Comparison of ENCODE assay signal across 8 mouse cellular contexts in the genomic region with DNA sequence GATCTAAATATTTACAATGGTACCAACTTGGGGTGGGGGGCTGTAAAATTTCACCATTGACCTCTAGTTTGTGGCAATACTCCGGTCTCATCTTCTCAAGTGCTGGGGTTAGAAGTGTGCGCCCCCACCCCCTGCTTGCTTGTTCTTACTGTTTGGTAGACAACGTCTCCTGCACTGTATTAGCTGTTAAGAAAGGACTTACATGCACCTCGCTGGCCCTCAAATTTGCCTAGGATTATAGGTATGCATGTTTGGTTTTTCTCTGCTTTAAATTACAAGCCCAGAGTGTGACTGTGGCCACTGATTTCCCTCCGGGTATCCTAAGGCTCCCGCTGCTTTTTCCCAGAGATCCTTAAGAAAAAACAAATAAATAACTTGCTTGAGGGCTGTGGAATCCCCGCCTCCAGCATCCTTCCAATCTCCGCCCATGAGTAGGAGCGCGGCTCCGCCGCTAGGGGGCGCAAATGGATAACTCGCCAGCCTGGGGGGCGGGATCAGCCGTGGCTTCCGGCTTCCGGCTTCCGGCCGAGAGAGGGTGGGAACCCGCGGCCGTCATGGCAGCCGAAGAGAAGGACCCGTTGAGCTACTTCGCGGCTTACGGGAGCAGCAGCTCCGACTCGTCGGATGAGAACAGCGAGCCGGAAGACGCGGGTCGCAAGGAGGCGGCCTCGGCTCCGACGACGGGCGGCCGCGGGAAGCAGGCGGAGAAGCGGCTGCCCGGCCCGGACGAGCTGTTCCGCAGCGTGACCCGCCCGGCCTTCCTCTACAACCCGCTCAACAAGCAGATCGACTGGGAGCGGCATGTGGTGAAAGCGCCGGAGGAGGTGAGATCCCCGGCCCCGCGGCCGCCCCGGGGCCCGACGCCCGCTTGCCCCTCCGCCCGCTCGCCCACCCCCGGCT. TPM values are rescaled to one million over a fixed set of nuclear protein-coding genes. Genes with fewer than 3 reads are reported as not detected.
DNase-seq lines count a peak whose midpoint lies in the region; ATAC-seq lines count a peak whose summit lies in the region.

A gene (plus strand): TSS at position 510 of the 900 bp plus-strand sequence.

- peak; percentile 90 for ATAC-seq in intestine, embryonic 14.5 days (replicated peaks; ENCODE audit: low FRiP score, low TSS enrichment, low read depth)
- ATAC-seq in megakaryocyte progenitor cell, adult 5-6 weeks (replicated peaks; ENCODE audit: poor library complexity): peak; percentile 80

- peak; percentile 92 to 96 for DNase-seq in adrenal gland, adult 18-20 months (ENCODE audit: low spot score in 2 of 2)
- DNase-seq in embryo, embryonic 10.5 days (ENCODE audit: low spot score): peak; percentile 95
- DNase-seq in gastrocnemius, postnatal 14 days: peak; percentile 92
- peak; percentile 99 for DNase-seq in intestine, embryonic 14.5 days (ENCODE audit: low spot score)
- DNase-seq in left cerebral cortex, postnatal 10 days (ENCODE audit: extremely low spot score in 1 of 2, low spot score in 2 of 2): peak; percentile 83 to 93
- DNase-seq in right cerebral cortex, postnatal 10 days (ENCODE audit: low spot score in 2 of 2): peak; percentile 92 to 94
- DNase-seq in urinary bladder, postnatal 14 days (ENCODE audit: low spot score): peak; percentile 92

- peak within 1 kb of the TSS; percentile 89 for H3K9ac ChIP-seq in intestine, embryonic 14.5 days (ENCODE audit: low read length)

- intact Hi-C loops in gastrocnemius, postnatal 14 days (cut with DNase I; ENCODE audit: low total_unique reads): no loop called here
- intact Hi-C loops in left cerebral cortex, postnatal 10 days (cut with DNase I): no loop called here

- no peaks in the 10 kb centered on the region for H3K9me3 ChIP-seq in intestine, embryonic 14.5 days (ENCODE audit: control insufficient read depth, low read length)

- peak within 1 kb of the TSS; percentile 62; the same call in 1 of the 2 replicates for H3K27ac ChIP-seq in intestine, embryonic 14.5 days (ENCODE audit: low read depth)

- H3K4me1 ChIP-seq in intestine, embryonic 14.5 days (replicated peaks; ENCODE audit: control insufficient read depth, insufficient read depth, low read length): peaks cover 16% of the 10 kb centered on the region

- WGBS in intestine, embryonic 14.5 days: 1% methylated on average over 52 of the region's 70 CpGs

- H3K36me3 ChIP-seq in intestine, embryonic 14.5 days (ENCODE audit: control insufficient read depth, insufficient read depth, low read length): peaks cover 46% of the 10 kb centered on the region

- H3K27me3 ChIP-seq in intestine, embryonic 14.5 days (replicated peaks; ENCODE audit: control insufficient read depth, insufficient read depth, low read length): no peaks in the 10 kb centered on the region

- peak within 1 kb of the TSS; percentile 79 for H3K4me2 ChIP-seq in intestine, embryonic 14.5 days (ENCODE audit: low read length)

- H3K4me3 ChIP-seq in intestine, embryonic 14.5 days (ENCODE audit: low read depth, low read length): peak within 1 kb of the TSS; percentile 93

RNA-seq across cellular contexts. Expression of the gene that starts here (rescaled TPM):
- 10 to 100 TPM; 21.2 to 23.1 TPM for total RNA-seq in adrenal gland, adult 18-20 months (2021)
- 10 to 100 TPM; 12.1 to 15.0 TPM for total RNA-seq in gastrocnemius, postnatal 14 days (2021)
- 46.2 and 50.7 TPM in 2 replicates for polyA plus RNA-seq in intestine, embryonic 14.5 days (2014; fragmentation: Nextera tagmentation; extraction: Ambion mirVana)
- total RNA-seq in left cerebral cortex, postnatal 10 days (2021): 10 to 100 TPM; 41.2 to 47.4 TPM
- total RNA-seq in megakaryocyte progenitor cell, adult 5-6 weeks (2015): 25.3 and 42.3 TPM in 2 replicates
- 13.3 and 14.0 TPM in 2 replicates for total RNA-seq in megakaryocyte progenitor cell, adult 5-6 weeks (2017)

Comparison
In these comparisons a context has a peak if more than half of its experiments do, and no peak if none do; other contexts are left out.
1. Peak in every context shown above with its lines: DNase-seq, ATAC-seq, H3K4me3 ChIP-seq and H3K27ac ChIP-seq.